Mouse (Mus musculus): Measurements from ENCODE around the gene Arhgap21. TPM values are rescaled to one million over a fixed set of nuclear protein-coding genes. Genes with fewer than 3 reads are reported as not detected.

The Arhgap21 gene
- polyA plus RNA-seq, 1 experiment from 2014 or later = 19.1 TPM

Other genes with a start within 250 kb of the Arhgap21 start
- 1.9 and 3.3 TPM in 2 replicates for gene Enkur, start 236.5 kb upstream of the Arhgap21 start, polyA plus RNA-seq (2014; fragmentation: Nextera tagmentation; extraction: Ambion mirVana)
- gene Thnsl1, start 236.8 kb upstream of the Arhgap21 start, polyA plus RNA-seq (2014; fragmentation: Nextera tagmentation; extraction: Ambion mirVana) = 7.4 and 8.0 TPM in 2 replicates